Mouse (Mus musculus): ENCODE measurements at regions not wholly inside any gene's neighbourhood (a gene's known extent, or its start where the extent isn't known, plus 50 kb on each side); places are given as distances from the start of the nearest gene placed in this dataset.

GRCm38 (mm10) chr16:29808851-29809250, 229.7 kb downstream of the Opa1 start:
- no peak overlapping the region for H3K9ac ChIP-seq
- ATAC-seq (ENCODE audit: low FRiP score, low read depth): peak; percentile 33; the same call in 1 of the 2 replicates
- no peaks in the 10 kb centered on the region for H3K9me3 ChIP-seq
- H3K27ac ChIP-seq: no peak overlapping the region
- no peak overlapping the region for H3K4me2 ChIP-seq (replicated peaks)
- peaks cover 14% of the 10 kb centered on the region for H3K4me1 ChIP-seq
- 54% methylated on average over 4 of the region's 4 CpGs for WGBS
- 0 out of 2 replicates have a peak, but pooled peaks cover 16% of the 10 kb centered on the region for H3K27me3 ChIP-seq (replicated peaks)
- H3K36me3 ChIP-seq: no peaks in the 10 kb centered on the region
- H3K4me3 ChIP-seq: no peak overlapping the region

- 5% methylated on average over 31 of the region's 31 CpGs for WGBS
- H3K27me3 ChIP-seq (replicated peaks): peaks cover 31% of the 10 kb centered on the region
Measured at GRCm38 (mm10) chr16:29813411-29814038, 234.4 kb downstream of the Opa1 start.

DNA sequence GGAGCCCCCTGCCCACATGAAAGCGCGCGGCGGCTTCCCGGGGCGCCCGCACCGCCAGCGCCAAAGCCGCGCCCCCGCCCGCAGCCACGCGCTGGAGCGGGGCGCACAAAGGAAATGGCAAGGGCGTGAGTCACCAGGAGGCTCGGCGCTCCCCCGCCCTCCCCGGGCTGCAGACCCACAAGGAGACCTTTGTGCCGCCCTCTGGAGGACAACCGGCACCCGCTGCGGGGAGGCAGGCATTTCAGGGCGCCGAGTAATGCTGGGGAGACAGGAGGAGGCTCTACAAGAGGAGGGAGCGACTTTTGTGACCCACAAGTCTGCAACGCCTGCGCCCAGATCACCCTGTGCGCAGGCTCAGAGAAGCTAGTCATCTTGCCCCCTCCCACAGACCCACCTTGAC, 234.9 kb downstream of the Opa1 start:
- no peaks in the 10 kb centered on the region for H3K36me3 ChIP-seq
- peak overlapping the region; percentile 81 for H3K9ac ChIP-seq
- under 1% methylated on average over 32 of the region's 32 CpGs for WGBS
- peaks cover 27% of the 10 kb centered on the region for H3K27me3 ChIP-seq (replicated peaks)
- peaks cover 16% of the 10 kb centered on the region for H3K4me1 ChIP-seq
- no peaks in the 10 kb centered on the region for H3K9me3 ChIP-seq
- H3K4me3 ChIP-seq: peak overlapping the region; percentile 50
- H3K4me2 ChIP-seq (replicated peaks): peak overlapping the region; percentile 98
- peak overlapping the region; percentile 28; the same call in 1 of the 2 replicates for H3K27ac ChIP-seq
- peak; percentile 78 for ATAC-seq (ENCODE audit: low FRiP score, low read depth)

More at GRCm38 (mm10) chr16:29813411-29814038, 234.4 kb downstream of the Opa1 start:
- H3K4me3 ChIP-seq: peak overlapping the region; percentile 50
- H3K36me3 ChIP-seq: no peaks in the 10 kb centered on the region
- peak overlapping the region; percentile 81 for H3K9ac ChIP-seq
- no peaks in the 10 kb centered on the region for H3K9me3 ChIP-seq
- H3K4me2 ChIP-seq (replicated peaks): peak overlapping the region; percentile 98
- H3K4me1 ChIP-seq: peaks cover 21% of the 10 kb centered on the region
- peak overlapping the region; percentile 28; the same call in 1 of the 2 replicates for H3K27ac ChIP-seq
- peak; percentile 53 for ATAC-seq (ENCODE audit: low FRiP score, low read depth)

GRCm38 (mm10) chr16:29814655-29815054, 235.5 kb downstream of the Opa1 start:
- H3K36me3 ChIP-seq: no peaks in the 10 kb centered on the region
- no peak overlapping the region for H3K27ac ChIP-seq
- no peak for ATAC-seq (ENCODE audit: low FRiP score, low read depth)
- peaks cover 15% of the 10 kb centered on the region for H3K4me1 ChIP-seq
- no peak overlapping the region for H3K9ac ChIP-seq
- 82% methylated on average over 2 of the region's 2 CpGs for WGBS
- peaks cover 27% of the 10 kb centered on the region for H3K27me3 ChIP-seq (replicated peaks)
- H3K9me3 ChIP-seq: no peaks in the 10 kb centered on the region
- peak overlapping the region; percentile 98; the same call in 1 of the 2 replicates for H3K4me2 ChIP-seq (replicated peaks)
- no peak overlapping the region for H3K4me3 ChIP-seq

GRCm38 (mm10) chr16:29815200-29815599, 236.1 kb downstream of the Opa1 start:
- no peaks in the 10 kb centered on the region for H3K9me3 ChIP-seq
- no peak overlapping the region for H3K4me3 ChIP-seq
- ATAC-seq (ENCODE audit: low FRiP score, low read depth): no peak
- no peaks in the 10 kb centered on the region for H3K36me3 ChIP-seq
- H3K4me2 ChIP-seq (replicated peaks): no peak overlapping the region
- WGBS: 56% methylated on average over 2 of the region's 2 CpGs
- no peak overlapping the region for H3K9ac ChIP-seq
- H3K4me1 ChIP-seq: peaks cover 15% of the 10 kb centered on the region
- H3K27me3 ChIP-seq (replicated peaks): peaks cover 27% of the 10 kb centered on the region
- no peak overlapping the region for H3K27ac ChIP-seq

GRCm38 (mm10) chr16:29815632-29816337, 236.7 kb downstream of the Opa1 start:
- Histone ChIP-seq H3K27ac (no peak overlapping the region), H3K36me3 (no peaks in the 10 kb centered on the region), H3K4me3 (no peak overlapping the region), H3K9me3 (no peaks in the 10 kb centered on the region), H3K9ac (no peak overlapping the region), H3K4me1 (peaks cover 15% of the 10 kb centered on the region), H3K27me3 (replicated peaks) (peaks cover 27% of the 10 kb centered on the region), H3K4me2 (replicated peaks) (no peak overlapping the region)
- 91% methylated on average over 10 of the region's 10 CpGs for WGBS
- ATAC-seq (ENCODE audit: low FRiP score, low read depth): no peak

DNA sequence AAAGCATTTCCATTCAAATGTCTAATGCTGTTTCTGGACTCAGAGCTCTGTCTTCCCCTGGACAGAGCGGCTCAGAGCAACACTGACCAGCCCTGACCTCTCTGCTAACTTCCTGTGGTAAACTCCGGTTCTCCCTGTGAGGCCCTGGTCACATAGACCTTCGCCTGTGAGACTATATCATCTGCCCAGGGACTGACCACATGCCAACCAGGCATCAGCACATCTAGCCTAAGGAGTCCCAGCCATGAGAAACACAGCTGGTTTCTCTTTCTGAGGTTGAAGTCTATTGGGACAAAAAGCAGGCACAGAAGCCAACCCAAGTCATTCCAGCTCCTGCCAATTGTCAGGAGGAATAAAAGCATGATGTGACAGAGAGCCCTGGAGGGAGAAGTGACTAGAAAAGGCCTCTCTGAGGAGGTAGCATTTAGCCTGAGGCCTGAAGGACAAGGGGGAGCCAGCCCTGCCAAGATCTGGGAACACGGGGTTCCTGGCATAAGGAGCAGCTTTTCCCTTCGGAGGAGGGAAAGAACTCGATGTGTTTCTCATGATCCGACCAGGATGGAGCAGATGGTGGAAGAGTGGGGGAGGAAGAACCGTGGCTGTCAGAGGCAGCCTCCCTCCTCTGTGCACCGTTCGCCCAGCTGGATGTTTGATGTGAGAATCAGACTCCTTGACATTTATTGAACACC, 237.7 kb downstream of the Opa1 start:
- 72% methylated on average over 10 of the region's 10 CpGs for WGBS
- Histone ChIP-seq H3K27me3 (replicated peaks) (peaks cover 27% of the 10 kb centered on the region), H3K27ac (no peak overlapping the region), H3K36me3 (no peaks in the 10 kb centered on the region), H3K4me1 (peaks cover 15% of the 10 kb centered on the region), H3K9me3 (no peaks in the 10 kb centered on the region), H3K9ac (no peak overlapping the region), H3K4me2 (replicated peaks) (no peak overlapping the region), H3K4me3 (no peak overlapping the region)
- no peak for ATAC-seq (ENCODE audit: low FRiP score, low read depth)

DNA sequence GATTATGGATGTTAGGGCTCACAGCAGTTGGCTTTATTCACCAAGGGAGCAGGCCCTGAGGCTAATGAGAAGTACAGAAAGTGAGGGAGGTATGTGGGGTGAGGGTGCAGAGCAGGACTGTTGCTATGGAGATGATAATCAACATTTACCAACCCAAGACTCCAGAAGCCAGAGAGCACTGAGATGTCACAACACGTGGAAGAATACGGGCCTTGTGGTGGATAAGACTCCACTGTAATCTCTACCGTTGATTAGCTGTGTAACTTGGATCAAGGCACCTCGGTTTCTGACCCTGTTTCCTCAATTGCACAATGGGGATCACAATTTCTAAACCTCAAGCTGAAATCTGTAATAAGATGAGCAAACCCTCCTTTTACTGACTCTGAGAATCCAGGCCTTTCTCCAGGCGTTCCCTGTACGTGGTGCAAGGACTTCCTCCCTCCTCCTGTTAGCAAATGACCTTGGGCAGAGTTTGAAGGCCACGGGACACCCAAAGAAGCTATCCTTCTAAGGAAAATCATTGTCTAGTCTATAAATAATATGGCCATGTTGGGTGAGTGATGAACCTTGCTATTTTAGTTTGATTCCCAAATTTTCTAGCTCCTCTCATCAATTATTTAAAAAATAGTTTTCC, 239.8 kb downstream of the Opa1 start:
- 69% methylated on average over 7 of the region's 7 CpGs for WGBS
- ATAC-seq (ENCODE audit: low FRiP score, low read depth): no peak
- Histone ChIP-seq H3K4me1 (0 out of 2 replicates have a peak, but pooled peaks cover 6% of the 10 kb centered on the region), H3K36me3 (no peaks in the 10 kb centered on the region), H3K27ac (no peak overlapping the region), H3K9ac (no peak overlapping the region), H3K4me3 (no peak overlapping the region), H3K27me3 (replicated peaks) (peaks cover 27% of the 10 kb centered on the region), H3K9me3 (no peaks in the 10 kb centered on the region), H3K4me2 (replicated peaks) (no peak overlapping the region)

DNA sequence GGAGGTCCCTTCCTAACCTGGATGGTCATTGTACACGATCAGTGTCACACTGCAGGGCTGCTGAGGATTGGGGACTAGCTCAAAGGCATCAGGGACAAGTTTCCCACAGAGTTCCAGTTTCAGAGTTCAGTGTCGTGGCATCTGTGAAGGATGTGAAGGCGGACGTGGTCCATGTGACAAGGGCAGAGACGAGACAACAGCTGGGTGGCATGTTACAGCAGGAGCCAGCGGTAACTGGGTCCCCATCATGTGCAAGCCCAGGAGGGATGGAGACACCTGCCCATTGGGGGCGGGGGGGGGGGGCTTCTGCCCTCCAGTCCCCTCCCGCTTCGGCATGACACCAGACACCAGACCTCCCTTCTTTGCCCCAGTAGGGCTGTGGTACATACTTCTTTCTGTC, 241.6 kb downstream of the Opa1 start:
- no peaks in the 10 kb centered on the region for H3K4me1 ChIP-seq
- 76% methylated on average over 9 of the region's 9 CpGs for WGBS
- no peak overlapping the region for H3K4me3 ChIP-seq
- H3K27me3 ChIP-seq (replicated peaks): peaks cover 15% of the 10 kb centered on the region
- H3K36me3 ChIP-seq: no peaks in the 10 kb centered on the region
- H3K27ac ChIP-seq: no peak overlapping the region
- ATAC-seq (ENCODE audit: low FRiP score, low read depth): no peak
- no peaks in the 10 kb centered on the region for H3K9me3 ChIP-seq
- H3K9ac ChIP-seq: no peak overlapping the region
- H3K4me2 ChIP-seq (replicated peaks): no peak overlapping the region

GRCm38 (mm10) chr16:29822110-29822509, 242.1 kb upstream of the Hes1 start:
- Histone ChIP-seq H3K27ac (no peak overlapping the region), H3K9me3 (no peaks in the 10 kb centered on the region), H3K4me2 (replicated peaks) (no peak overlapping the region), H3K4me1 (no peaks in the 10 kb centered on the region), H3K27me3 (replicated peaks) (peaks cover 10% of the 10 kb centered on the region; the same call in 1 of the 2 replicates), H3K36me3 (no peaks in the 10 kb centered on the region), H3K9ac (no peak overlapping the region), H3K4me3 (no peak overlapping the region)
- no peak for ATAC-seq (ENCODE audit: low FRiP score, low read depth)
- WGBS: 79% methylated on average over 7 of the region's 7 CpGs

DNA sequence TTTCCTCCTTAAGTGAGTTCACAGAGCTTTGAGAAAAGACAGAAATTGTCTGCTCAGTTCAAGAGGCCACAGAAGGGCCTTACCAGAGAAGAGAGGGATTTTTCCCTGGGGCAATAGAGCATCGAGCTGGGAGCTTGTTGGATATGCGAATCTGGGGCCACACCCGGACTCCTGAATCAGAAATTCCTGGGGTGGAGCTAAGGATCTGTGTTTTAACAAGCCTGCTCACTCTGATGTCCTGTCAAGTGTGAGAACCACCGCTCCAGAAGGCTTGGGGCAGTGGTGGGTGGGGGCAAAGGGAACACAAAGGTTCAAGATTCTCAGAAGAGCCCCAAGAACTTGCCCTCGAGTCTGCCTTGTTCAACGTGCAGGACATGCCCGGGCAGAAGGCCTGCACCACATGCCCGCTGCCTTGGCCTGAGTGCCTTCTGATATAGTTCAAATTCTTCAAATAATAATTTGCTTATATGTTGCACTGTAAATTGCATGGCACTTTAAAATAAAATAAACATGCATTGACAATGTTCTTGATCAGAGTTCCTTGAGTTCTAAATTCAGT, 241.3 kb upstream of the Hes1 start:
- Histone ChIP-seq H3K9ac (no peak overlapping the region), H3K27ac (no peak overlapping the region), H3K9me3 (0 out of 2 replicates have a peak, but pooled peaks cover 2% of the 10 kb centered on the region), H3K4me1 (no peaks in the 10 kb centered on the region), H3K4me2 (replicated peaks) (no peak overlapping the region), H3K36me3 (no peaks in the 10 kb centered on the region), H3K27me3 (replicated peaks) (peaks cover 10% of the 10 kb centered on the region; the same call in 1 of the 2 replicates), H3K4me3 (no peak overlapping the region)
- 74% methylated on average over 8 of the region's 8 CpGs for WGBS
- ATAC-seq (ENCODE audit: low FRiP score, low read depth): no peak

Data from neural tube, embryonic 12.5 days (tissue).